Mouse (Mus musculus): Measurements from ENCODE around the gene Zfp771. TPM values are rescaled to one million over a fixed set of nuclear protein-coding genes. Genes with fewer than 3 reads are reported as not detected.

Zfp771 gene
- total and polyA plus RNA-seq, 3 experiments, result 5.8 to 42.6 (median 11.9) TPM

GRCm38 (mm10) chr7:127297586-127298193 is 53.6 kb downstream of the Zfp771 start:
- no peak for ATAC-seq (ENCODE audit: extremely low read depth, insufficient number of reproducible peaks, low FRiP score, poor library complexity, severe bottlenecking)
- H3K36me3 ChIP-seq (replicated peaks), result no peaks in the 10 kb centered on the region
- H3K9me3 ChIP-seq (replicated peaks), result no peaks in the 10 kb centered on the region
- no peak for DNase-seq (ENCODE audit: low spot score)
- TF ChIP-seq TAL1 (conservative IDR thresholded peaks at IDR 0.05; ENCODE audit: low read depth, low read length) (no peak), GATA2 (IDR thresholded peaks at IDR 0.05; ENCODE audit: borderline replicate concordance, low read depth, low read length) (no peak)
- H3K27me3 ChIP-seq (ENCODE audit: insufficient read depth, low read length), result peaks cover 43% of the 10 kb centered on the region
- H3K4me1 ChIP-seq (ENCODE audit: insufficient read depth, low read depth, low read length), result peaks cover 8% of the 10 kb centered on the region; the same call in 1 of the 2 replicates
- H3K4me3 ChIP-seq (ENCODE audit: low read depth, low read length), result no peak overlapping the region

Other genes with a start within 250 kb of the Zfp771 start
Only the 20 nearest of the 28 such genes appear.
- gene Kif22, start 201.8 kb upstream of the Zfp771 start, total RNA-seq (2014; fragmentation: Nextera tagmentation), result 71.3 and 74.6 TPM in 2 replicates
- gene Kif22, start 201.8 kb upstream of the Zfp771 start, total RNA-seq (2017), result 88.0 and 101 TPM in 2 replicates
- 41.8 and 44.2 TPM in 2 replicates for gene Kif22, start 201.8 kb upstream of the Zfp771 start, polyA plus RNA-seq (2012)
- gene Zg16, start 156.9 kb upstream of the Zfp771 start, total RNA-seq (2014; fragmentation: Nextera tagmentation), result 2.9 TPM in 1 of 2 replicates, not detected in the other
- gene Zg16, start 156.9 kb upstream of the Zfp771 start, total RNA-seq (2017), result 0.17 TPM in 1 of 2 replicates, not detected in the other
- not detected in 2 replicates for gene Zg16, start 156.9 kb upstream of the Zfp771 start, polyA plus RNA-seq (2012)
- 39.5 and 42.1 TPM in 2 replicates for gene AI467606, start 152.9 kb upstream of the Zfp771 start, total RNA-seq (2014; fragmentation: Nextera tagmentation)
- 42.2 and 50.8 TPM in 2 replicates for gene AI467606, start 152.9 kb upstream of the Zfp771 start, total RNA-seq (2017)
- gene AI467606, start 152.9 kb upstream of the Zfp771 start, polyA plus RNA-seq (2012), result 134 and 143 TPM in 2 replicates
- gene Qprt, start 122.0 kb upstream of the Zfp771 start, total RNA-seq (2014; fragmentation: Nextera tagmentation), result 4.5 and 8.0 TPM in 2 replicates
- gene Qprt, start 122.0 kb upstream of the Zfp771 start, total RNA-seq (2017), result 2.0 and 3.7 TPM in 2 replicates
- 1.2 and 1.9 TPM in 2 replicates for gene Qprt, start 122.0 kb upstream of the Zfp771 start, polyA plus RNA-seq (2012)
- gene Spn, start 106.5 kb upstream of the Zfp771 start, total RNA-seq (2014; fragmentation: Nextera tagmentation), result 52.8 and 55.4 TPM in 2 replicates
- 251 and 278 TPM in 2 replicates for gene Spn, start 106.5 kb upstream of the Zfp771 start, total RNA-seq (2017)
- 81.4 and 90.2 TPM in 2 replicates for gene Spn, start 106.5 kb upstream of the Zfp771 start, polyA plus RNA-seq (2012)
- gene Cd2bp2, start 48.2 kb upstream of the Zfp771 start, total RNA-seq (2014; fragmentation: Nextera tagmentation), result 23.3 and 37.2 TPM in 2 replicates
- 79.3 and 84.6 TPM in 2 replicates for gene Cd2bp2, start 48.2 kb upstream of the Zfp771 start, total RNA-seq (2017)
- 71.8 and 73.7 TPM in 2 replicates for gene Cd2bp2, start 48.2 kb upstream of the Zfp771 start, polyA plus RNA-seq (2012)
- gene Tbc1d10b, start 35.8 kb upstream of the Zfp771 start, total RNA-seq (2014; fragmentation: Nextera tagmentation), result 19.5 and 26.7 TPM in 2 replicates
- 38.3 and 40.1 TPM in 2 replicates for gene Tbc1d10b, start 35.8 kb upstream of the Zfp771 start, total RNA-seq (2017)
- 72.0 and 74.1 TPM in 2 replicates for gene Tbc1d10b, start 35.8 kb upstream of the Zfp771 start, polyA plus RNA-seq (2012)
- gene Mylpf, start 35.4 kb upstream of the Zfp771 start, total RNA-seq (2014; fragmentation: Nextera tagmentation), result 2.6 TPM in 1 of 2 replicates, not detected in the other
- 2.8 TPM in 2 replicates for gene Mylpf, start 35.4 kb upstream of the Zfp771 start, total RNA-seq (2017)
- gene Mylpf, start 35.4 kb upstream of the Zfp771 start, polyA plus RNA-seq (2012), result 0.44 and 0.94 TPM in 2 replicates
- 11.7 and 20.0 TPM in 2 replicates for gene Zfp553, start 11.2 kb upstream of the Zfp771 start, total RNA-seq (2014; fragmentation: Nextera tagmentation)
- 22.0 and 25.2 TPM in 2 replicates for gene Zfp553, start 11.2 kb upstream of the Zfp771 start, total RNA-seq (2017)
- 25.3 and 26.2 TPM in 2 replicates for gene Zfp553, start 11.2 kb upstream of the Zfp771 start, polyA plus RNA-seq (2012)
- 128 and 141 TPM in 2 replicates for gene Sept1, start 11.1 kb upstream of the Zfp771 start, total RNA-seq (2014; fragmentation: Nextera tagmentation)
- 51.1 and 54.9 TPM in 2 replicates for gene Sept1, start 11.1 kb upstream of the Zfp771 start, total RNA-seq (2017)
- 263 and 305 TPM in 2 replicates for gene Sept1, start 11.1 kb upstream of the Zfp771 start, polyA plus RNA-seq (2012)
- gene Dctpp1, start 16.4 kb downstream of the Zfp771 start, total RNA-seq (2014; fragmentation: Nextera tagmentation), result 67.0 and 68.7 TPM in 2 replicates
- 56.4 and 74.6 TPM in 2 replicates for gene Dctpp1, start 16.4 kb downstream of the Zfp771 start, total RNA-seq (2017)
- 121 and 138 TPM in 2 replicates for gene Dctpp1, start 16.4 kb downstream of the Zfp771 start, polyA plus RNA-seq (2012)
- gene Sephs2, start 29.8 kb downstream of the Zfp771 start, total RNA-seq (2014; fragmentation: Nextera tagmentation), result 73.6 and 75.9 TPM in 2 replicates
- 126 and 131 TPM in 2 replicates for gene Sephs2, start 29.8 kb downstream of the Zfp771 start, total RNA-seq (2017)
- 39.9 and 53.7 TPM in 2 replicates for gene Sephs2, start 29.8 kb downstream of the Zfp771 start, polyA plus RNA-seq (2012)
- gene Itgal, start 52.0 kb downstream of the Zfp771 start, total RNA-seq (2014; fragmentation: Nextera tagmentation), result 3.7 and 5.1 TPM in 2 replicates
- 3.1 and 4.1 TPM in 2 replicates for gene Itgal, start 52.0 kb downstream of the Zfp771 start, total RNA-seq (2017)
- gene Itgal, start 52.0 kb downstream of the Zfp771 start, polyA plus RNA-seq (2012), result 1.7 and 2.2 TPM in 2 replicates
- 8.4 and 12.3 TPM in 2 replicates for gene Zfp768, start 101.3 kb downstream of the Zfp771 start, total RNA-seq (2014; fragmentation: Nextera tagmentation)
- 10.9 and 12.3 TPM in 2 replicates for gene Zfp768, start 101.3 kb downstream of the Zfp771 start, total RNA-seq (2017)
- gene Zfp768, start 101.3 kb downstream of the Zfp771 start, polyA plus RNA-seq (2012), result 32.3 and 33.6 TPM in 2 replicates
- gene Zfp747, start 131.8 kb downstream of the Zfp771 start, total RNA-seq (2014; fragmentation: Nextera tagmentation), result 7.8 and 9.3 TPM in 2 replicates
- 12.9 and 14.2 TPM in 2 replicates for gene Zfp747, start 131.8 kb downstream of the Zfp771 start, total RNA-seq (2017)
- gene Zfp747, start 131.8 kb downstream of the Zfp771 start, polyA plus RNA-seq (2012), result 5.5 and 6.2 TPM in 2 replicates
- 4.5 and 5.0 TPM in 2 replicates for gene 9130019O22Rik, start 142.9 kb downstream of the Zfp771 start, total RNA-seq (2014; fragmentation: Nextera tagmentation)
- 10.2 and 11.2 TPM in 2 replicates for gene 9130019O22Rik, start 142.9 kb downstream of the Zfp771 start, total RNA-seq (2017)
- gene 9130019O22Rik, start 142.9 kb downstream of the Zfp771 start, polyA plus RNA-seq (2012), result 1.2 TPM in 2 replicates
- 2.2 and 4.2 TPM in 2 replicates for gene E430018J23Rik, start 149.4 kb downstream of the Zfp771 start, total RNA-seq (2014; fragmentation: Nextera tagmentation)
- gene E430018J23Rik, start 149.4 kb downstream of the Zfp771 start, total RNA-seq (2017), result 7.2 and 7.7 TPM in 2 replicates
- 6.6 and 7.3 TPM in 2 replicates for gene E430018J23Rik, start 149.4 kb downstream of the Zfp771 start, polyA plus RNA-seq (2012)
- 2.7 and 4.4 TPM in 2 replicates for gene Zfp764, start 162.5 kb downstream of the Zfp771 start, total RNA-seq (2014; fragmentation: Nextera tagmentation)
- 4.9 and 5.6 TPM in 2 replicates for gene Zfp764, start 162.5 kb downstream of the Zfp771 start, total RNA-seq (2017)
- 0.55 and 0.57 TPM in 2 replicates for gene Zfp764, start 162.5 kb downstream of the Zfp771 start, polyA plus RNA-seq (2012)
- gene Zfp688, start 177.8 kb downstream of the Zfp771 start, total RNA-seq (2014; fragmentation: Nextera tagmentation), result 24.0 and 26.6 TPM in 2 replicates
- gene Zfp688, start 177.8 kb downstream of the Zfp771 start, total RNA-seq (2017), result 11.4 and 15.9 TPM in 2 replicates
- 15.7 and 18.2 TPM in 2 replicates for gene Zfp688, start 177.8 kb downstream of the Zfp771 start, polyA plus RNA-seq (2012)
- gene Zfp689, start 204.9 kb downstream of the Zfp771 start, total RNA-seq (2014; fragmentation: Nextera tagmentation), result 6.1 and 7.1 TPM in 2 replicates
- gene Zfp689, start 204.9 kb downstream of the Zfp771 start, total RNA-seq (2017), result 2.0 and 2.4 TPM in 2 replicates
- 12.7 and 16.7 TPM in 2 replicates for gene Zfp689, start 204.9 kb downstream of the Zfp771 start, polyA plus RNA-seq (2012)

Data from G1E (cell line).